Mouse (Mus musculus) urinary bladder, adult 2 months (tissue): ENCODE data around the gene Rora. TPM values are rescaled to one million over a fixed set of nuclear protein-coding genes. Genes with fewer than 3 reads are reported as not detected.

Experiments used
- DNase-seq: peaks from one replicate; pipeline ENCODE4 v3.0.0; 2022; ENCODE audit warnings: low spot score
- polyA plus RNA-seq: library from polyadenylated mRNA; depleted of rRNA; stranded (reverse); fragments of >200 nt; gene quantifications from 2 replicates; pipeline ENCODE4 v1.2.3, GENCODE M21; 2012

Rora gene
- polyA plus RNA-seq, 1 experiment = 12.2 TPM

GRCm38 (mm10) chr9:69008706-69009105 is 355.1 kb downstream of the Rora start:
- no peak for DNase-seq

DNA sequence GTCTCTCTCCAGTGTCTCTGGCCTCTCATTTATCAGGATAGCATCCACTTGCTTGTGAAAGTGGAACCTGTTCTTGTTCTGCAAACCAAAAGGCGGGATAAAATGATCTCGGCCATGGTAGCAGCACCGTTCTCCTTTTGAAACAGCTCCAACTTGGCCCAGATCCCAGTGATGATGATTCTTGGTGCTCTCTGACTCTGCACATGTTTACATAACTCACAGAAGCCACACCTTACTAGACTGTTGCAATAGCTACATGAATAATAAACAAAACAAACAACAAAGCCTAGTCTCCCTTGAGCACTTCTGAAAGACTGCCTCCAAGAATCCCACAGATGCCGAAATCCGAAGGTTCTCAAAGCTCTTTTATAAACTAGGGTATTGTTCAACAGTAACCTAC is 357.3 kb downstream of the Rora start:
- DNase-seq = no peak

GRCm38 (mm10) chr9:69013186-69013715 is 359.7 kb downstream of the Rora start:
- DNase-seq = no peak

DNA sequence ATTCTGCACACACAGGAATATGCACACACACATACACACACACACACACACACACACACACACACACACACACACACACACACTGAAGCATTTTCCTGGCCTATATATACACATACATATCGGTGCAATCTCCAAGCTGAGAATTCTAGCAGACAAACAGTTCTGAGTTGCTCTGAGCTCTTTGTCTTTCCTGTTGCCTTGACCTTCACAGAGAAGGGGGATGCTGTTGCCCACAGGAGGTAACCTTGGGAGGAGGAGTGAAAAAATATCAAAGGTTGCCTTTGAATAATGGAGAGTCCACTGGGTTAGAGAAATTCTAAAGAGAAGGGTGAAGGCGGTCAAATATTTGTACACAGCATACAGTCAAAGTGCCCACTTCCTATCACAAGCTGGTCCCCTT is 360.6 kb downstream of the Rora start:
- no peak for DNase-seq

GRCm38 (mm10) chr9:69020381-69020780 is 366.8 kb downstream of the Rora start:
- no peak for DNase-seq

- no peak for DNase-seq
Measured at GRCm38 (mm10) chr9:69021482-69021881, 367.9 kb downstream of the Rora start.

DNA sequence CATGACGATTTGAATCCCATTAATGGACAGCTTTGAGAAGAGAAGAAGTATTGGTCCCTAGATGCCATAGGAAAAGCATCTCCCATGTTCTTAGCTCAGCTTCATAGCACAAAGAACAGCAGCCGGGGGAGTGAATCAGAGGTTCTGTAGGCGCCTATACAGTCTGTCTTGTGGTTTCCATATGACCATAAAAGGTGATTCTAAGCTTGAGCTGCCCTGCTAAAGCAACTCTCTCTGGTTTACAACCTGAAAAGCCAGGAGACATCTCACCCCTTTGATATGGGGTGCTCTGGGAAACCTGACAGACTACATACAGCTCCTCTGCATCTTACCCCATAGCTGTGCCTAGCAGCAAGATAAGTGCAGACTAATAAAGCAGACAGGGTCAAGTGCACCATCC is 369.7 kb downstream of the Rora start:
- no peak for DNase-seq

DNA sequence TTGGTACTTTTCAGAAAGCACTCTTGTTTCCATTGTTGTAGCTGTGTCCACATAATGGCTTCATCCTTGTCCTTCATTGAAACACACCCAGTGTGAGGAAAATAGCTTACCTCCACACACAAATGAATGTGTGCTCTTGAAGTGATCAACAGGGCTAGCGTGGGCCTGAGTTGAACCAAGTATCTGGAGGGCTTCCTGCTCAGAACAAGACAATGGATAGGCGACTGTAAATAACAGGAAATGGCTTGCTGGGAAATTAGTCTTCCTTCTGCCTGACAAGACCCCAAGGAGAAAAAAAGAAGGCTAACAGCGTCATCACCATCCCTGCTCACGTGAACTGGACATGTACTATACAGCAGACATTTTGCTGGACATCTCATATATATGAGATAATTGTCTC is 374.6 kb downstream of the Rora start:
- no peak for DNase-seq

DNA sequence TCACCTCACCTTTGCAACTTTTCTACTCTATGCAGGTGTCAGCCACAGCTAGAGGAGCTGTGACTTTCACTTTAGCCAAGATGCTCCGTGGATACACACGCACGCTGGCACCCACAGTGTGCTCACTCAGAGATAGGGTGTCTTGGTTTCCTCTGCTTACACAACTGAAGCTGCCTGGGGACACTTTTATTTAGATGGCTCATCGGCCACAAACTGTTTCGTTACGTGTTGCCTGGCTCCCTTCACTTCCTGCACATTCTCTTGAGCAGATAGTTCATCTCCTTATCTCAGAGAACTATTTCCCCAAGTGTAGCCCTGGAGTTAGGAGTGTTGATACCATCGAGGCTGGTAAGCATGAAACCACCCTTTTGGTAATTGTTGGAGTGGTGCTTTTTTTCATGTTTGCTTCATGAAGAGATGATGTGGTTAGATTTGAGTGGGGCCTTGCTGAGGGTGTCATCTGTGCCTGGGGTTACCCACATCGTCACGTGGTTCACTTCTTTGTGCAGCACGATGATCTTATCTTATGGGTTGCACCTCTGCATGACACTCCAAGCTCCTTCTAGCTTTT is 380.8 kb downstream of the Rora start:
- DNase-seq = no peak

GRCm38 (mm10) chr9:69035456-69035855 is 381.9 kb downstream of the Rora start:
- no peak for DNase-seq

DNA sequence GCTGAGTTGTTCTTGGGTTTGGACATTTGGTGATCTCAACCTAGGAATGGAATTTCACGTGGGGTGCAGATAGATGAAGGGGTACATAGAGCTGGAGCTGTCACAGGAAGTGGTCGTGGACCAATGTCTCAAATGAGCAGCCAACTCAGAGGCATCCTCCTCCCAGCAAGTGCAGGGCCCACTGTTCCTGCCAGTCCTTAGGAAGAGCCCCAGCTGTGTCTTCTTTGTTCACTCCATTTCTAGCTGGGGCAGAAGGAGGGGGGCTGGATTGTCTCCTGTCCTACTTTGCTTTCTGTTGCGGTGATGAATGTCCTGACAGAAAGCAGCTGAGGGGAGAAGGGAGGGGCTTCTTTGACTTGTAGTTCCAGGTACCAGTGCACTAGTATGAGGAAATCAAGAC is 382.7 kb downstream of the Rora start:
- no peak for DNase-seq

DNA sequence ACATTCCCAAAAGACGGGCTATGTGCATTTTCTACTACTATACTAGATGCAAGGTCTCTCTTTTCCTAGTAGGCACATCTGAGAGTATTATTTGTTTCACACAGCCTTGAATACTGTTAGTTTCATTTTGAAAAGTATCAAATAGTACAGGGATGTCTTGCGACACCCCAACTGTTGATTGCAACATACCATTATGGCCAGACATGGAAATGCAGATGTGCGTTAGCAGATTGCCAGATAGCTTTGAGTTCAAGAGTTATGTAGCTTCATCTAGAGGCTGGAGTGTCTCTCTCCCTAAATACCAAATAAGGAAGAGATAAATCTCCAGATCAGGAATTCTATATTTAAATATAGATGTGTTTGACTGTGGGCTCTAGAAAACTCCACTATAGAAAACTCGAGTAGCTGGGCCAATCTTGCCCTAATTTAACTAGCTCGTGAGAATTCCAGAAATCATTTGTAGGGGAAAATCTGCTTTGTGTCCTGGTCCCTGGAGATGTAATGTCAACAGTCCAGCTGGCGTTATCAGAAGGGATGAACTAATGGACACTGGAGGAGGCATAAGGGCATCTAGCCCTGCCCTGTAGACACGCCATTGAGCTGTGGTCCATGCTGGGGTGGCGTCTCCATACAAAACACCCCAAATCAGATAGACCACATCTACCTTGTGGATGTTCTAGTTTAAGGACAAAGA is 390.5 kb downstream of the Rora start:
- no peak for DNase-seq

- no peak for DNase-seq
Measured at GRCm38 (mm10) chr9:69044614-69045133, 391.1 kb downstream of the Rora start.

- DNase-seq = no peak
Measured at GRCm38 (mm10) chr9:69045908-69046307, 392.3 kb downstream of the Rora start.

DNA sequence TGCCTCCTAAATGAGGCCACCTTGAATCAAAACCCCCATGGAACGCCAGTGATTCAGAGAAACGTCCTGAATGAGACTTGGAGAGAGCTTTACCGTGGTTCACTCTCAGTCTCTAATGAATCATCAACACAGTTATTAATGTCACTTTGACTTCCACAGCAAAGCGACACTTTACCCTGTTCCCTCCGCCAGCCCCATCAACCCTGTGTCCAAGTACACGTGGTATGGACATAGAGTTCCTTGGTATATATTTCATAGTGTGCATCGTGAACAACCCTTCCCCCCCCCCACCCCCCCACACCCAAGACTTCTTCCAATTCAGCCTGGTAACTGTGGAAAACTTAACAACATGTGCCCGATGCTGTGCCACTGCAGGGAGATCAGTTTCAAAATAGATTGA is 397.3 kb downstream of the Rora start:
- no peak for DNase-seq

DNA sequence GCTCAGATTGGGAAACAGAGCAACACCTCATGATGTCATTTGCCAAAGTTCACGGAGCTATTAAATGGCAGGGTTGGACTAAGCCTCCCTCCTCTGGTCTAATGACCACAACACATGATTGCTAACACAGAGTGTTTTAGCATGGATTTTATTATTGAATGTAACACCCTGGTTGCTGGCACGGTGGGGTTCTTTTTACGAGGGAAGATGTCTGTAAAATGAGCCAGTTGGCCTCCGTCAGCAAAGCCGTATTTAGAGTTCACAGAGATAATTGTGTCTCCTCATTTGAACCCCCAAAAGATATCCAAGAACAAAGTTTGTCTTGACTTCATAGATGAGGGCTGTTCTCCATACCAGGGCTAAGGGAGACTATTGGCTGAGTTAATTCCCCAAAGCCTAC is 398.3 kb downstream of the Rora start:
- no peak for DNase-seq

- no peak for DNase-seq
Measured at GRCm38 (mm10) chr9:69055302-69055701, 401.7 kb downstream of the Rora start.

GRCm38 (mm10) chr9:69071203-69071867 is 417.7 kb downstream of the Rora start:
- DNase-seq = no peak

- no peak for DNase-seq
Measured at GRCm38 (mm10) chr9:69073271-69073670, 419.7 kb downstream of the Rora start.

DNA sequence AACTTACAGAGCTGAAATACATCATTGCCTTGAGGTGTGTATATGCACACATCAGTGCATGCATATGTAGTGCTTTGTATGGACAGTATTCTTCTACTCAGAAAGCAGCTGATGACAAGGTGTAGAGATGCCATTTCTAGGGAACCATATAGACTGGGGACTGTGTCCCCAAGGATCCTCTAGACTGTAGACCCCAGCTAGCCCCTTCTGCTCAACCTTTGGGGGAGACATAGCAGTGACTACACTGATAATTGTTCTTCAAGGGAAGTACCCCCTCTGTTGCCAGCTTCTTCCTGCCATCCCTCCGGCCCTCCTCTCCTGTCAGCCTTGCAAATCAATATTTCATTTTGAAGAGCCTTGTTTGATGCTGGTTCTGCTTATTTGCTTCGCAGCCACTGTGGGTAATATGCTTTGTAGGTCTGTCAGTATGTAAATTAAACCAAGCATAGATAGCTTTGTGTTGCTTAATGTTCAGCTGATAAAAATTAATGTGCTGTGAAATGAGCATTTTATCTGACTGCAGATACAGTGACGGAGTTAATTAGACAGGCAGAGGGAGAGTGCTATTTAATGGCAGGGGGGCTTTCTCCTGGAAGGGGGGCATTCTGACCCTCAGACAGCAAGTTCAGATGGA is 430.6 kb downstream of the Rora start:
- no peak for DNase-seq

DNA sequence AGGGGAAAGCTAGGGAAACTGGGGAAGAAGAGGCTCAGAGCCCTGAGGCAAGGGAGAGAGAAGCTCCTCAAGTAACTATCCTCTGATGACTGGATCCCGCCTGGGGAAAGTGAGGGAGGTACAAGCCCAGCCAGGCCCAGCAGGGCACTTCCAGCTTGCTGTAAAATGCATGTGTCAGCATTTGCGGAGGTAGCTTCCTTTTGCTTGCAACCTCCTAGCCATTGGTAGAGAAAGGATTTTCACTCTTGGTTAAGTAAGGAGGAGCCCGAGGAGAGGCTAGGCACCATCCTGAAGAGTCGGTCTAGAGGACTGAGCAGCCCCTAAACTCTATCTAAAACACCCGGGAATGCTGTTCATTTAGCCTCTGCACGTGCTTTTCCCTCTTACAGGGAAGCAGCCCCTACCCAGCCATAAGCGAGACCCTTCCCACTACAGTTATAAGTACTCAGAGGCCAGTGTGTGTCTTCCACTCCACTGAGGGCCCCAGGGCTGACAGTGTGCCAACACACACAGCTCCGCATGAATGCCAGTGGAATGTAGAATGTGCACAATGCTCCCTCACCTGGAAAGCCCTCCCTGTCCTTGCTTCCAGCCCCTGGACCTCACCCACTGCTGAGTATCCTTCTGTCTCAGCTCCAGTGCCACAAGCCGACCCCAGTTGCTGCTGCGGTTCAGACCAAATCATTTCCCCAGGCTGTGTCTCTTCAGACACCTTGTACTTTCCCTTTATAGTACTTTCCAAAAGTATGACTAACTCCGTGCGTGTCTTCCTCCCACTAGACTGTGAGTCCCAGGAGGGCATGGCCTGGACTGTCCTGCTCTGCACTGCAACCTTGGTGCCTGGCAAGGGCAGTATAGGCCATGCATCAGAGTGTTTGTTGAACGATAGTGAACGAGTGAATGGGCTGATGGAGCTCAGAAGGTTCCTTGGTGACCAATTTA is 431.4 kb downstream of the Rora start:
- DNase-seq = no peak
